Mouse (Mus musculus): ENCODE results near the gene Zfp683.

Gene Zfp683

DNA sequence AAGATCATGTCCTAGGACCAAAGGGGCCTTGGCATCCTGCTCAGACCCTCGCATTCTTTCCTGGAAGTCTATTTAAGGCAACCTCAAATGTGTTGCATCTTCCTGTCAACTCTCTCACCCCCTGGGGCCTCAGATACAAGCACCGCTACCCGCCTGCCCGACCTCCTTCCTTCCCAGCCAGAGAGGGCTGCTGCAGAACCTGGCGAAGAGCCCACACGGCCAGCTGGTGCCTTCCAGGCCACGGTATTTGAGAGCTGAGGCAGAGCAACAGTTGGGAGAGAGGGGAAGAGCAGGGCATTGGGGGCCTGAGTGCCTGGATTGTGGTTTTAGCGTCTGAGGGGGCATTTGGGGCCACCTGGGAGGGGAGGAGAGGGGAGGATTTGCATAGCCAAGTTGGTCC lies 1.1 kb upstream of the Zfp683 start:
- no peak for DNase-seq

DNA sequence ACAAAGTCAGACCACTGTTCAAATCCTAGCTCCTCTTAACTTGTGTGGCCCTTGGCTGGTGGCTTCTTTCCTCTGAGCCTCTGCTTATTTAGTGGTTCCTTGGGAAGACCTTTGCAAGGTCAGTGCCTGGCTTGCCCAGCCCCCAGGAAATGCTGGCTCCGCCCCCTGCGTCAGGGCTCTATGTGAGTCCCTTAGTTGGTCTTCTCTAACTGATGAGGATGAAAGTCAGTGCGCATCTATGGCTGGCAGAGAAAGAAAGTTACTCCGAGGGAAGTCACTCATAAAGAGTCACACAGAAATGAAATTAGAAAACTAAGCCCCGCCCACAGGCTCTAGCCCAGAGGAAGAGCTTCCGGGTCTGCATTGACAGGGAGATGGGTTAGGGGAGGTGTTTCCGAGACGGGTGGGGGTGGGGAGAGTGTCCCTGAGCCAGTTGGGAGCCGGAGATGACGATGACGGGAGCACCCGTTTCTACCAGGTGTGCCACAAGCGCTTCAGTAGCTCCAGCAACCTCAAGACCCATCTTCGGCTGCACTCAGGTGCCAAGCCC lies 4.6 kb downstream of the Zfp683 start:
- DNase-seq: no peak

DNA sequence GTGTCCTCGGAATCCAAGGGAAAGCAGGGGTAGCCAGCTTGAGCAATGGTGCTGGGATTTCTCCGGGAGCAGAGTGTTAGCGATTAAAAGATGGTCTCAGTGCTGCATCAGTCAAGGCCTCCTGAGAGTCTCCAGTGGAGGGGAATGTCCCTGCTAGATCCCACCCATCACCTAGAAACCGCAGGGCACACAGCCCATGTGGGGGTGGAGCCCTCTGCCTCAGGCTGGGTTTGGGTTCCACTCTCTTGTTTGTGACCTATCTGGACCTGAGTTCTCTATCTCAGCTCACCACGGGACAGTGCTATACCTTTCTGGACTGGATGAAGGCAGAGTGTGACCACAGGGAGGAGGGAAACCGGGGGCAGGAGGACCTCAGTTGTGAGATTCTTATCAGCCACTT lies 5.3 kb downstream of the Zfp683 start:
- DNase-seq: no peak

DNA sequence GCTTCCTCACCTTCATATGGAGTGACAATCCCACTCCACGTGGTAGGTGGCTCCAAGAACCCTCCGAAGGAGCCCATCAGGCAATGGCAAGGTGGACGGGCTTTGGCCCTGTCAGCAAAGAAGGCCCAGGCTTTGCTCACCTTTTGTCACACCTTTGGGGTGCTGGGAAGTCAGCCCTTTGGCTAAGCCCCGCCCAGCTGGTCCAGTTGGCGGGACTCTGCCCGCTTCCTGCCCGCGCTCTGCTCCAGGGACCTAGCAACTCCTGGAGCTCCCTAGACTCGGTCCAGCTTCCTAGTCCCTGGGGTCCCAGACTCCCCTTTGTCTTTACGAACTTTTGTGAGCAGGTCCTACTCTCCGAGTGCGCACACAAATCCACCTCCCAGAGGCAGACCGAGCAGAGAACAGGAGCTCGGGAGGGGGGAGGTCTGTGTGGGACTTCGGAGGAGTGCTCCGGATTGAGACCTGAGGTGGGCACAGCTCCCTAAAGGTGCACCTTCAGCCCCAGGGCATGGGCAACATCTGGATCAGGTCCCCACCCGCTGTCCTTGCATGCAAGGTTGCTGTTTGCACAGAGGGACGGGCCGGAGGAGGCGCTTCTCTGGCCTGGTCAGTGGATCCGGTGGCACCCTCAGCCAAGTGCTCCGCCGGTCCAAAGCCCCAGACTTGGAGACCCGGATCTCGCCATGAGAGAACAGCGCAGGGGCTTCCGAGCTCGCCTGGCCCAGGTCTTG lies 6.7 kb downstream of the Zfp683 start, which contains the start of gene Crybg2:
Gene Crybg2, plus strand, starts transcription at position 681 of the 731 bp plus-strand sequence.
- DNase-seq: no peak

DNA sequence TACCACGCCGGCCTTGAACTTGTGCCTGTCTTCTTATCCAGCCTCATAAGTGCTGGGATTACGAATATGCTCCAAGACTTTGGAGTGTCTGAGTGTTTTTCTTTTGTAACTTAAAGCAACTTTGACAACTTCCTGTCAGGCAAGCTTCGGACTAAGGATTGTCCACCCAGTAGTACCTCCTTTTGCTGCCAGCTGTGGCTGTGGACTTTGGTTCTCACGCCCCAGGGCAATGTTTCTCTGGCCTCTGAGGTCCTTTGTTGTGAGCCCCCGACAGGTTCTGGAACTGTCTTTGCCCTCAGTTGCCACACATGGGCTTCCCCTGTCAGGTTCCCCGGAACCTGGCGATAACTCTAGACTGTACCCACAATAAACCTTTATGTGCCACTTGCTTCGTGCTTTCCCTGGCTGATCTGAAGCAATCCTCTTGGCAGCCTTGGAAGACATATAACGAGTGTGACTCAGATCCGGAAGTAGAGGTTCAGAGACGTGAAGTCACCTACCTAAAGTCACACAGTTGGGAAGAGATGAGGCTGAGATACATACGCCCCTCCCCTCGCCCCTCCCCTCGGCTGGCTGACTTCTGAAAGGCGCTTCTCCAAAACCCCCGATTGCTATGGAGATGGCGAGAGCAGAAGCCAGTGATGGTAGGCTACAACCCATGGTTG lies 7.7 kb downstream of the Zfp683 start:
- peak; percentile 33 for DNase-seq

DNA sequence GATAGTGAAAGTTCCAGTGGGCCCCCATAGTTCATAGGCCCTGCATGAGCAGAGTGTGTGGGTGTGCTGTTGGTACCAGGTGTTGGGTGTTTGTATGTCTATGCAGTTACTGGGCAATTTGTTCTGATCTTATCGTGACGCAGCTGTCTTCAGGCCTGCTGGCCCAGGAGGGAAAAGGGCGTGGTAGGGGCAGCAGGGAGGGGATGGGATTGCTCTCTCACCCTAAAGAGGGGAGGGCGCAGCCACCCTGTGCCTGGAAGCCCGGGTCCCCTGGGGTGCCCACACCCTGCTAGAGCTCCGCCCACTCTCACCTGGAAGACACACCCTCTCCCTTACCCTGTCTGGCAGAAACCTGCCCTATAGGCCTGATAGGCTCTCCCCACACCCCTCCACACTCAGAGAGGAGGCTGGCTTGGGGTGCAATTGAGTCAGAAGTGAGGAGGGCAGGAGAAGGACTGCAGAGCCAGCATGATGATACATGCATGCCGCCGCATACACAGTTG lies 8.4 kb downstream of the Zfp683 start:
- DNase-seq: no peak

DNA sequence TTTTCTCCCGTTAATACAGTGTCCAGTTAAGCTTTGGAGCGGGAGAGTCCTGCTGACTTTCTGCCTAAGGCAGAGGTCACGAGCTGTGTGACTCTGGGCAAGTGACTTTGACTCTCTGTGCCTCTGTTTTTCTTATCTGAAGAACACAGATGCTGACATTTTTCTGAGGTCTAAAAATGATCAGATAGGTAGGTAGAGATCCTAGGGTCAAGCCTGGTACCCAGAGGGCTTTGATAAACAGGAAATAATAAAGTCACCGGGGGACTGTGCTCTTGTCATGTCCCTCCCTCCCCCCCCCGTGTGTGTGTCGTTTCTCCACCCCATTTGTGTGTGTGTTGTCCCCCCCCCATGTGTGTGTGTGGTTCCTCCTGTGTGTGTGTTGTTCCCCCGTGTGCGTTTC lies 8.9 kb downstream of the Zfp683 start:
- DNase-seq: no peak

DNA sequence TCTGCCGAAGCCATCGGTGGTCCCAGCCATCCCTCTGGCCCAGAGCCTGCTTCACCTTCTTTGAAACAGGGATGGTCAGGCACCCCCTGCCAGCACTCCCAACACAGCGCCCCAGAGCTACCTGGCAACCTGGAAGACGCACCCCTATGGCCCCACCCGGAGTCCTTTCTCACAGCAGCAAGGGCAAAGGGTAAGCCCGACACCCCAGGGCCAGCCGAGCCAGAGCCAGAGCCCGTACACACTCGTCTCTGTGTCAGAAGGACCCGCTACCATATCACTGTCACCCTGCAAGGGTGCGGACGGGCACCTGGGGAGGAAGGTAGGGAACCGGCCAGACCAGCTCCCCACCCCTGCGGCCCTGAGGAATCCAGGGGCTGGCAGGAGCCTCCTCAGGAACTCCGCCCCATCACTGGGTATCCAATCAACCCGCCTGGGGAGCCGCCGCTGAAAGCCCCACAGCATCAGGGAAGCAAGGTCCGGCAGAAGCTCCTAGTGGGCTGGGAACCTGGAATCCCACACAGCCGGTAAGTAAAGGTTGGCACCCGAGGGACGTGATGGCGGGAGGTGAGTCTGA lies 11.9 kb downstream of the Zfp683 start:
- peak; percentile 32 for DNase-seq

DNA sequence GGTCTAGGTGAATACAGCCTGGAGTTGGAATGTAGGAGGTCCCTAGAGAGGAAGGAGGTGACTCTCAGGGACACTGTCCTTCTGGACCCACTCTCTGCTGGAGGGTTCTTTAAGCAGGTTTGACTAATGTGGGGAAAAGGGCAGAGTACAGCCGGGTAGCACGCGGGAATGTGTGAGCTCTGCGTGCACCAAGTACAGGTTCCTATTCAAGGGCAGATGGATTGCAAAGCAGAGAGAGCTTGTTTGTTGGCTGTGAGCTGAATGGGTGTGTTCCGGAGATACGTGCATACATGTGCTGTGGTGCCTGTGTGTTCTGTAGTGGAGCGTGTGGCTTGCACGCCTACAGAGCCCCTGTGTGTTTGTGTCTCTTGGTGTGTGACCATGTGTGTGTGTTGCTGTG lies 13.7 kb downstream of the Zfp683 start:
- peak; percentile 60 for DNase-seq

DNA sequence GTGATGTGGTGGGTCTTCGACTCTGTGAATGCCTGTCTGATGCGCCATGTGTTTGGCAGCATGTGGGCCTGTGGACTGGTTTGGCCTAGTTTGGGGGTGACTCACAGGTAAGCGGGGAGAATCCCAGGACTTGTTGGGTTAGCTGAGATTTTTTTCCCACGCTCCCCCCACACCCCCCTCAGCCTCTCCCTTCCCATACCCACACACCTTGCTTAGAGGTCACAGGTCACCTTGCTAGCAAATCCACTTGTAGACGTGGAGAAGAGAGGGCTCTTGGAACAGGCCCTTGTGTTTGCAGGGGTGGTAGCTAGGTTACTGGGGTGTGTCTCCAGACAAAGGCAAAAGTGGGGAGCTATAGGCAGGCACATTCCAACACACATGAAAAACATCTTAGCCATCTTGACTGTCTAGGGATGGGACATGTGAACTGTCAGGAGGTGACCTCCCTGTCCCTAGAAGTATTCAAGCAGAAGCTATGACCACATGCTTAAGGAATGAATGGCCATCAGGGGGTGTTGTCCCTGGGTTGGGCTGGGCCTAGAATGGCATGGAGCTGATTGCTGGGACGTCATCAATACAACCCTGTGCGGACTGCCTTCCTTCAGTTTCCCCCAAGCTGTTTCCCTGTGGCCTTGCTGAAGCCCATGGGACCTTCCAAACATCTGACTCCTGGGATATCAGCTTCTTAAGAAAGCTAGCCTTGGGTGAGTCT lies 14.4 kb downstream of the Zfp683 start:
- DNase-seq: no peak

DNA sequence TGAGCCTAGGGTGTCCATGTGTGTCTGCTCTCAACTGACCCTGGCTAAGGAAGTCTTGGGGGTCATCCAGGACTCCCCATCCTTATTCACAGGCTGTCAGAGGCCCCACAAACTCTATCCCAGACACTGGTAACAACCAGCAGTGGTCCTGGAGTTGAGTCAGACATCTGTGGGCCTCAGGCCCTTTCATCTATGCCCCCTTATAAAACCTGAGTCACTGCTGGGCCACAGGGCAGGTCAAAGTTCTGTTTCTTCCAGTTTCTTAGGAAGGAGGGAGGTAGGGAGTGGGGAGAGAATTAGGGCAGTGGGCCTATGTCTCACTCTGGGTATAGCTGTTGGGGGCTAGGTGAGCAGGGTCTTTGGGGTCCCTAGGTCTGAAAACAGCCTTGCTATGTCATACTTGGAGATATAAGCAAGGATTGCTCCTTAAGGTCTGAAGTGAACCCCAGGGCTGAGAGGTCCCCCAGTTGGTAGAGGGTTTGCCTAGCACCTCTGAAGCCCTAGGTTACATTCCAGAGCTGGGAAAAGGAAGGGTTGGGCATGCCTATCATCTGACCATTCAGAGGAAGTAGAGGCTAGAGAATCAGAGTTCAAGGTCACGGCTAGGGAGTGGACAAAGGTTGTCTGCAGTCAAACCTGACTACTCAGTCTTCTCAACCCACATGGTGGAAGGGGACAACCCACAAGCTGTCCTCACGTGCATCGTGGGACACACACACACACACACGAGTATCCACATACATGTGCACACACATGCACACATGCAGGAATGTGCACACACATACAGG lies 15.3 kb downstream of the Zfp683 start:
- no peak for DNase-seq

DNA sequence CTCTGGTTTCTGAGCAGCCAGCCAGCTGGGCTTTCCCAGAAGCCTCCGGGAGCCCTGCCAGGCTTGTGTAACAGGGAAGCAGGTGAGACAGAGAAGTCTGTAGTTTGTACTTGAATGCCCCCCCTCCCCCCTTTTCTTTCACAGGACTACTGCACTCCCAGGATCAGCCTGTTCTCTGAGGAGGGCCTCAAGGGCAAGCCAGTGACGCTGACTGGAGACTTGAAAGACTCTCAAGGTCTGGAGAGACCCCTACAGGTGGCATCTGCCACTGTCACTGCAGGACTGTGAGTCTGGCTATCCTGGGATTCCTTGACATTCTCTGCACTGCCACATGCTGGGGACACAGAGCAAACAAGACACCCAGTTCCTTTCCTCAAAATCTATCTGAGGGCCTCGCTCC lies 25.1 kb downstream of the Zfp683 start:
- DNase-seq: peak; percentile 57

DNA sequence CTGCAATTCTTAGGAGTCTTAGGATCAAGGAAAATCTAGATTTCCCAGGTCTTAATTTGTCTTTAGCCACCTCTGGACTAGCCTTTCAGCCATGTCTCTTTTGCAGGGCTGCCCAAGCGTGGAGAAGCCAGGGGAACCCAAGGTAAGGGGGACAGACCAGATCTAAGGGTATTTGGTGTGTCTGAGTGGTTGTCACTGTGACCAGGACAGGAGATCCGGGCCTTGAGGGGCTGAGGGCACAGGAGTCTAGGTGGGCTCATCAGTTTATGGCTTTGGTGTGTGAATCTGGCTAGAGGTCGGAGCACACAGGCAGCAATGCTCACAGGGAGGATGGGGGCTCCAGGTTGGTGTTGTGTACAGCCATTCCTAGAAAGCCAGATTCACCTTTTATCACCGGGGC lies 27.0 kb downstream of the Zfp683 start:
- no peak for DNase-seq

DNA sequence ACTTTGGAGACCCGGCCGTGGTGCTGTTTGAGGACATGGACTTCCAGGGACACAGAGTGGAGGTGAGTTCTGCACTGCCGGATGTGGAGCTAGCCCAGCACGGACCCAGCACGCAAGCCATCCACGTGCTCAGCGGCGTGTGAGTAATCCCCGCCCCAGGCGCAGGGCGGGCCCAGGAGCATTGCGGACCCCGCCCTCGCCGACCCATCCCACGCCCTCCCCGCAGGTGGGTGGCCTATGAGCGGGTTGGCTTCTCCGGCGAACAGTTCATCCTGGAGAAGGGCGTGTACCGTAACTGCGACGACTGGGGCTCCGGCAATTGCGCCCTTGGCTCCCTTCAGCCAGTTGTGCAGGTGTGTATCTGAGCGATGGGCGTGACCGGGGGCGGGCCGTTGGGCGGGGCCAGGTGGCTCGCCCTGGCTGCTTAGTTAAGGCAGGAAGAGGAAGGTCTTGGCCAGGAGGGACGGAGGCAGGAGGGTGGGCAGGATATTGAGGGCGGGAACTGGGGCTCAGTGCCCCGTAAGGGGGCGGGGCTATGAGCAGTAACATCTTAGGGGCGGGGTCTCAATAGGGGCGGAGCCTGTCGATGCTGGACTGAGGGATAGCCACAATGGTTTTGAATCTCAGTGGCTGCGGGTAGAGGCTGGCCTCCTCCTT lies 28.2 kb downstream of the Zfp683 start:
- peak; percentile 88 for DNase-seq

DNA sequence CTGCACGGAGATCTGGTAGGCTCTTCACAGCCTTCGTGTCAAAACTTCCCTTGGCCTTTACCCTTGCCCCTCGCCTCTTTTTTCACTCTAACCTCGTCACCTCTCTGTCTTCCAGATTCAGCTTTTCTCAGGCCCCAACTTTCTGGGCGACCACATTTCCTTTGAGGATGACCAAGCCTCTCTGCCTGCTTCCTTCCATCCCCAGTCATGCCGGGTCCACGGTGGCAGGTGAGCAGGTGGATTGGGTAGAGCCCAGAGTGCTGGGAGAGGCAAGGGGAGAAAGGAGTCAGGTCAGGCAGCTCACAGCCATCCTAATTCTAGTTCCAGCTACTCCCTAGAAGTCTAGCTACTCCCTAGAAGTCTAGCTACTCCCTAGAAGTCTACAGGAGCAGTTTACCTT lies 28.8 kb downstream of the Zfp683 start:
- DNase-seq: no peak

DNA sequence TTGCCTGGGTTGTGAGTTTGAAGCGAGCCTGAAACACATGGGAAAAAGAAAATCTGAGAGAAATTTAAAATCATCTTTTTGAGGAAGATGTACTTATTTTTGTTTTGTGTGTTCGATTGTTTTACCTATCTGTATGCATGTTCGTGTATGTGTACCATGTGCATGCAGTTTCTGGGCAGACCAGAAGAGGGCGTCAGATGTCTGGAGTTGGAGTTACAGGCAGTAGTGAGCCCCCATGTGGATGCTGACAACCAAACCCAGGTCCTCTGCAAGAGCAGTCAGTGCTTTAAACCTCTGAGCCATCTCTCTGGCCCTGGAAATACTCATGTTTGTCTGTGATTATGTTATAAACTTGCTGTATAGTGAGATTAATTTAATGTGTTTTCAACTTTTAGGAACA lies 31.4 kb downstream of the Zfp683 start:
- DNase-seq: no peak

DNA sequence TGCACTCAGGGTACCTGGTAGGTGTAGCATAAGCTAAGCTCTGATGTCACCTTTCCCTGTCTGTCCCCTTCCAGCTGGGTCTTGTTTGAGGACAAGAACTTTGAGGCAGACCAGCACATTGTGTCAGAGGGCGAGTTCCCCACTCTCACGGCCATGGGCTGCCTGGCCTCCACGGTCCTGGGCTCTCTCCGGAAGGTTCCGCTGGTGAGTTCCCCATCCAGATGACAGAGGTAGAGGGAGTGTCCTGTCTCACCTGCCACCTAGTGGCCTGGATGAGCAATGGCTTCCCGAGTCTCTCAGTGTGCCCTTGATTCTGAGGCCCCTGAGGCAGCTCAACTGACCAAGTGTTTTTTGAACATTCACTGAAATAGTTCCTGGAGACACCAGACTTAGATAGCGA lies 33.8 kb downstream of the Zfp683 start:
- peak; percentile 57 for DNase-seq

DNA sequence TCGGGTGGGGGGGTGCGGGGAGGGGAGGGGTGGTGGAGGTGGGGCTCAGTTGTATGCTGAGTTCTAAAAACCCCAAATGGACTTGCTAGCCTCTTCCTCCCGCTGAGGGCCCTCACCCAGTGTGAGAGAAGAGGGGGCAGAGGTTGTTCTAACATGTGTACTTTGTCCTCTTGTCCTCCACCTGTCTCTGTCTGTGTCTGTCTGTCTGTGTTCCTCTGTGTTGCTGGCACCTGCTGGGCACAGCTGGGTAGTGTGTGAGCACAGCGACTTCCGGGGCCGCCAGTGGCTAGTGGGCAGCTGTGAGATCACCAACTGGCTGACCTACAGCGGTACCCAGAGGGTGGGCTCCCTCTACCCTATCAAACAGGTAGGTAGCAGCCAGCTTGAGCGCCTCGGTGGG lies 35.4 kb downstream of the Zfp683 start:
- no peak for DNase-seq

DNA sequence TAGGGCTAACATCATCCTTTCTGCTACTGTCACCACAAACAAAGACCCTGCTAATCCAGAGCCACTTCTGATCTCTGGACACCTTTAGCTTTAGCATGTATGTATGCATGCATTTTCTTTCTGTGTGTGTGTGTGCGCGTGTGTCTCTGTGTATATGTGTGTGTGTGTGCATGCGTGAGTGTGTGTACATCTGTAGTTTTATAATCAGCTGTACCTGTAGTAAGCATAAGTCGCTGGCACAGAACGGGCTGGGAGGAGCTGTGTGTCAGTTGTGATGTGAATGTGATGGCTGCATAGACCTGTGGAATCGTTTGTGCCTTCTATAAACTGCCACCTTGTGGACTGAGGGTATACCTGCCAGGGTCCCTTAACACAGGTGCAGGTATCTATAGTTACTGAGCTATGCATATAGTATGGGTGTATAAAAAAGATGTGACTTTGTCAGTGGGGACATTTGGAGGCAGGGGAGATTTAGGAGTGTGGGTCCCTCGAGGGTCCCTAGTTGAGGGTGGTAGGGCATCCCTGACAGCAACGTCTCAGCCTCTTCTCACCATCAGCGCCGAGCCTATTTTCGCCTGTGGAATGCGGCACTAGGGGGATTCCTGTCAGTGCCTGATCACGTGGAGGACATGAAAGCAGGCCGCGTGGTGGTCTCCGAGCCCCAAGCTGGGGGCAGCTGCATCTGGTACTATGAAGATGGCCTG lies 37.0 kb downstream of the Zfp683 start:
- no peak for DNase-seq

DNA sequence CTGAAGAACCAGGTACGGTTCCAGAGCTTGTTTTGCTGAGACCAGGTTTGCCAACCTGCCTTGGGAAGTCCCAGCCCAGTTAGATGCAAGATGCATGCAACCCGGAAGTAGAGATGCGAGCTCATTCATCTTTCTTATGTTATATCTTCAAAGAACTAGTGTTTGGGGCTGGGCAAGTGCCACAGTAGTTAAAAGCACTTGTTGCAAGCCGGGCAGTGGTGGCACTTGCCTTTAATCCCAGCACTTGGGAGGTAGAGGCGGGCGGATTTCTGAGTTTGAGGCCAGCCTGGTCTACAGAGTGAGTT lies 37.5 kb downstream of the Zfp683 start:
- no peak for DNase-seq

Measured in kidney, adult 18-20 months (tissue).